ENCODE assay signal across 9 mouse cellular contexts in the genomic region with DNA sequence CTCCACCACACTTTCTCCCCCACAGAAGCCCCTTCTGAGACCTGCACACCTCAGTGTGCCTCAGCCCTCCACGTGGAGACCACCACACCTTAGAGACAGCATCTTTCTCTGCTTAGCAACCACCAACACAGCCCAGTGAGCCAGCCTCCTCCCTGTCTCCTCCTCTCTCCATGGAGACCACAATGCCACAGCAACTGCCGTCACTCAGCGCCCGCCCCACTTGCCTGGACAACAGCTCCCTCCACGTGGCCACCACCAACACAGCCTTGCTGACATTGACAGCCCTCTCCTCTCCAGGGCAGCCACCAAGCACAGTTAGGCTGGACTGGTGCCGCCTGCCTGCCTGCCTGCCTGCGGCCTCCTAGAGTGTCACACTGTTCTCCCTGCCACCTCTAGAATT. TPM values are rescaled to one million over a fixed set of nuclear protein-coding genes. Genes with fewer than 3 reads are reported as not detected.
A peak's percentile ranks its signal among the peaks of the same experiment; 100 is the strongest.
DNase-seq lines count a peak whose midpoint lies in the region; ATAC-seq and TF ChIP-seq lines count a peak whose summit lies in the region.
"Had no signal": no experiment of that assay in that cellular context is flagged by ENCODE, and none has a peak within 500 bp of the region (broad histone marks: within the 10 kb centered on the region; RNA-seq: fewer than 3 reads in every experiment).

No protein-coding gene starts in this region.

- H3K4me1 ChIP-seq in cortical plate, adult 2 months (ENCODE audit: control insufficient read depth, insufficient read depth, low read length), result peaks cover 13% of the 10 kb centered on the region
- H3K4me1 ChIP-seq in hindbrain, embryonic 12.5 days, result peaks cover 51% of the 10 kb centered on the region
- peaks cover 38% of the 10 kb centered on the region for H3K4me1 ChIP-seq in midbrain, embryonic 14.5 days (ENCODE audit: control insufficient read depth, insufficient read depth, low read length)
- H3K4me1 ChIP-seq: liver, embryonic 15.5 days had no signal

- H3K4me3 ChIP-seq in cortical plate, adult 2 months (ENCODE audit: insufficient read depth, low read length), result peak overlapping the region; percentile 42
- H3K4me3 ChIP-seq in hindbrain, embryonic 12.5 days, result no peak overlapping the region
- no peak overlapping the region for H3K4me3 ChIP-seq in midbrain, embryonic 14.5 days (replicated peaks; ENCODE audit: low read depth, low read length)
- H3K4me3 ChIP-seq: liver, embryonic 15.5 days had no signal

- peak; percentile 57 for ATAC-seq in hindbrain, embryonic 12.5 days (ENCODE audit: low FRiP score)
- ATAC-seq in midbrain, embryonic 14.5 days (ENCODE audit: low FRiP score, low TSS enrichment), result no peak

- H3K36me3 ChIP-seq in hindbrain, embryonic 12.5 days, result no peaks in the 10 kb centered on the region
- H3K36me3 ChIP-seq in midbrain, embryonic 14.5 days (ENCODE audit: control insufficient read depth, insufficient read depth, low read length), result no peaks in the 10 kb centered on the region
- H3K36me3 ChIP-seq: liver, embryonic 15.5 days had no signal

- peaks cover 45% of the 10 kb centered on the region for H3K27me3 ChIP-seq in hindbrain, embryonic 12.5 days
- 0 out of 2 replicates have a peak, but pooled peaks cover 20% of the 10 kb centered on the region for H3K27me3 ChIP-seq in midbrain, embryonic 14.5 days (ENCODE audit: control insufficient read depth, insufficient read depth, low read length)

- 11% methylated on average over 7 of the region's 7 CpGs for WGBS in hindbrain, embryonic 12.5 days
- WGBS in midbrain, embryonic 14.5 days, result 2% methylated on average over 7 of the region's 7 CpGs

- H3K9me3 ChIP-seq in hindbrain, embryonic 12.5 days (replicated peaks), result no peaks in the 10 kb centered on the region
- H3K9me3 ChIP-seq in midbrain, embryonic 14.5 days (ENCODE audit: control insufficient read depth, low read length), result no peaks in the 10 kb centered on the region
- H3K9me3 ChIP-seq: liver, embryonic 15.5 days had no signal

- peak; percentile 16 for DNase-seq in R1 (ENCODE audit: low read depth, low spot score)
- peak; percentile 72 for DNase-seq in midbrain, embryonic 14.5 days
- DNase-seq in Muller cell, postnatal 12 days (ENCODE audit: inconsistent ontology term), result no peak
- DNase-seq in spleen, adult 12 weeks (ENCODE audit: low spot score), result no peak
- no peak for DNase-seq in urinary bladder, adult 2 months (ENCODE audit: low spot score)
- no peak for DNase-seq in natural killer cell, adult 2 months (ENCODE audit: low spot score in 2 of 2)

- no peak overlapping the region for H3K4me2 ChIP-seq in hindbrain, embryonic 12.5 days (replicated peaks)
- H3K4me2 ChIP-seq in midbrain, embryonic 14.5 days (ENCODE audit: low read length), result peak overlapping the region; percentile 40
- H3K4me2 ChIP-seq: liver, embryonic 15.5 days had no signal

- peak overlapping the region; percentile 80 for H3K27ac ChIP-seq in cortical plate, adult 2 months (ENCODE audit: insufficient read depth, low read length)
- peak overlapping the region; percentile 30 for H3K27ac ChIP-seq in hindbrain, embryonic 12.5 days
- H3K27ac ChIP-seq in midbrain, embryonic 14.5 days (replicated peaks; ENCODE audit: low read depth, low read length), result peak overlapping the region; percentile 60
- H3K27ac ChIP-seq: liver, embryonic 15.5 days had no signal

- H3K9ac ChIP-seq in hindbrain, embryonic 12.5 days, result no peak overlapping the region
- H3K9ac ChIP-seq in midbrain, embryonic 14.5 days (replicated peaks; ENCODE audit: low read length), result no peak overlapping the region
- H3K9ac ChIP-seq: liver, embryonic 15.5 days had no signal

- no peak for TF ChIP-seq CTCF in cortical plate, adult 2 months (IDR thresholded peaks at IDR 0.05; ENCODE audit: extremely low read depth, insufficient read depth, low read length)

- TF ChIP-seq POLR2A in cortical plate, adult 2 months (IDR thresholded peaks at IDR 0.05; ENCODE audit: extremely low read depth, insufficient read depth, low read length), result no peak

RNA-seq across cellular contexts. Expression of gene Elfn2, which starts 8.8 kb away (rescaled TPM):
- polyA plus RNA-seq in cortical plate, adult 2 months (2012; rRNA removed), result 59.2 and 65.2 TPM in 2 replicates
- polyA plus RNA-seq in hindbrain, embryonic 12.5 days (2016; fragmentation: Nextera tagmentation; extraction: Ambion mirVana), result 2.4 and 2.5 TPM in 2 replicates
- 4.0 and 8.1 TPM in 2 replicates for polyA plus RNA-seq in midbrain, embryonic 14.5 days (2014; fragmentation: Nextera tagmentation; extraction: Ambion mirVana)
- polyA plus RNA-seq in urinary bladder, adult 2 months (2012; rRNA removed), result 0.03 and 0.04 TPM in 2 replicates
- polyA plus RNA-seq: liver, embryonic 15.5 days had no signal

Comparison
In these comparisons a context has a peak if more than half of its experiments do, and no peak if none do; other contexts are left out.
1. DNase-seq: peak in R1 (single experiment) and midbrain, embryonic 14.5 days (single experiment); none in Muller cell, postnatal 12 days (single experiment), spleen, adult 12 weeks (single experiment), urinary bladder, adult 2 months (single experiment) and natural killer cell, adult 2 months (0 of 2).
2. H3K27ac ChIP-seq: peak in every context shown above with its lines; median percentile 80 in cortical plate, adult 2 months; 60 in midbrain, embryonic 14.5 days; 30 in hindbrain, embryonic 12.5 days.